Mouse (Mus musculus) kidney, embryonic 16.5 days (tissue): ENCODE data around the gene Tctn3. TPM values are rescaled to one million over a fixed set of nuclear protein-coding genes. Genes with fewer than 3 reads are reported as not detected.
A peak's percentile ranks its signal among the peaks of the same experiment; 100 is the strongest.

Experiments
- ATAC-seq: fragments of 200-750 bp; cut with Nextera tagmentation; 2 replicates; pipeline ENCODE4 v1.8.0; 2017; ENCODE audit warnings: moderate TSS enrichment; ENCODE audit not compliant: low FRiP score, low TSS enrichment
- H3K27ac ChIP-seq: fragments of 300-500 bp; sonication (generic); 2 replicates; pipeline ENCODE4 v1.5.1; 2014; ENCODE audit warnings: low read length
- H3K27me3 ChIP-seq: fragments of 300-500 bp; sonication (generic); 2 replicates; pipeline ENCODE4 v1.6.1; 2014; ENCODE audit warnings: low read length, control low read depth, mixed read lengths; ENCODE audit not compliant: insufficient read depth
- H3K36me3 ChIP-seq: fragments of 300-500 bp; sonication (generic); 2 replicates; pipeline ENCODE4 v1.6.1; 2014; ENCODE audit warnings: low read length, control low read depth, mixed read lengths; ENCODE audit not compliant: insufficient read depth
- H3K4me1 ChIP-seq: fragments of 300-500 bp; sonication (generic); 2 replicates; pipeline ENCODE4 v1.6.1; 2014; ENCODE audit warnings: low read length, control low read depth, mixed read lengths; ENCODE audit not compliant: insufficient read depth
- H3K4me2 ChIP-seq: fragments of 300-500 bp; sonication (generic); replicated peaks from 2 replicates; pipeline ENCODE4 v1.6.1; 2014; ENCODE audit warnings: low read depth, low read length
- H3K4me3 ChIP-seq: fragments of 300-500 bp; sonication (generic); 2 replicates; pipeline ENCODE4 v1.5.1; 2014; ENCODE audit warnings: mild to moderate bottlenecking, low read length
- H3K9ac ChIP-seq: fragments of 300-500 bp; sonication (generic); replicated peaks from 2 replicates; pipeline ENCODE4 v1.6.1; 2014; ENCODE audit warnings: low read length
- H3K9me3 ChIP-seq: fragments of 300-500 bp; sonication (generic); 2 replicates; pipeline ENCODE4 v1.6.1; 2016; ENCODE audit warnings: low read length, control low read depth
- WGBS: fragments of 180-500 bp; shearing (Covaris S2); extraction: QIAGEN DNeasy Blood & Tissue Kit; methylation state at CpG from one replicate; pipeline ENCODE4 v1.1.7; 2014; 5-methylcytosine and 5-hydroxymethylcytosine counted together
- polyA plus RNA-seq: library from polyadenylated mRNA; unstranded; fragments of >200 nt; fragmentation: Nextera tagmentation; extraction: Ambion mirVana; gene quantifications from 2 replicates; pipeline ENCODE4 v1.2.1, GENCODE M21; 2015

The Tctn3 gene
- polyA plus RNA-seq, result 11.5 and 12.2 TPM in 2 replicates

DNA sequence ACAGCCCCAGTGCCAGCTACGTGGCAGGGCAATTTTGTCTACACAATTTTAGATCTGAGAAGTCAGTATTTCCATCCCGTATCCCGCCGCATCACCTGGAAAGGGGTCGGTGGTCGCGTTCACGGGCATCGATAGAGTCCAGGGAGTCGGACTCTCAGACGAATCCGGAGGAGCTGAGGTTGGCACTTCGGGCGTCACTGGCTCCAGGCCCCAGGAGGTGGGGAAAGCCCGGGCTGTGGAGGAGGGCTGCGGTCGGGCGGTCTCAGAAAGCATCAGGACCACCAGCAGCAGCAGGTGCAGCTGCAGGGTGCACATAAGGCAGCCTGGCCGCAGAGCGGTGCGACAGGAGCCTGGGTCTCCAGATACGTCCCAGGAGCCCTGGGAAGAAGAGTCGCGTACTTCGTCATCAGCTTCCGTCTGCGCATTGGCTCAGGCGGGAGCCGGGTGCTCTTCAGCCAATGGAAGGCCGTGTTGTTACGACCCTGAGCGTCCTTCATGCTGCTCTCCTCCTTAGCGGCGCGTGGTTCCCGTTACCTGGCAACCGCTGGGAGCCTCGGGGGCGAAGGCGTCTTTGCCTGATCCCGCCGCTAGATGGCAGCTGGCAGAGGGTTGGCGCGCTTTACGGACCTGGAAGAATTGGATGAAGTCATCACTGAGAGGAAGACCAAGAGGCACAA is at the start of gene Tctn3, which contains the start of gene Entpd1:
TSS of gene Tctn3 (minus strand) at position 404 of the 677 bp plus-strand sequence.
TSS of gene Entpd1 (plus strand) at position 537 of the 677 bp plus-strand sequence.
- Histone ChIP-seq H3K4me3 (peak within 1 kb of the TSS; percentile 89), H3K27ac (no peak within 1 kb of the TSS), H3K4me1 (peaks cover 4% of the 10 kb centered on the region), H3K36me3 (0 out of 2 replicates have a peak, but pooled peaks cover 10% of the 10 kb centered on the region), H3K27me3 (no peaks in the 10 kb centered on the region), H3K9ac (peak within 1 kb of the TSS; percentile 73), H3K4me2 (peak within 1 kb of the TSS; percentile 85), H3K9me3 (no peaks in the 10 kb centered on the region)
- peak; percentile 100 for ATAC-seq
- WGBS, result under 1% methylated on average over 45 of the region's 45 CpGs

DNA sequence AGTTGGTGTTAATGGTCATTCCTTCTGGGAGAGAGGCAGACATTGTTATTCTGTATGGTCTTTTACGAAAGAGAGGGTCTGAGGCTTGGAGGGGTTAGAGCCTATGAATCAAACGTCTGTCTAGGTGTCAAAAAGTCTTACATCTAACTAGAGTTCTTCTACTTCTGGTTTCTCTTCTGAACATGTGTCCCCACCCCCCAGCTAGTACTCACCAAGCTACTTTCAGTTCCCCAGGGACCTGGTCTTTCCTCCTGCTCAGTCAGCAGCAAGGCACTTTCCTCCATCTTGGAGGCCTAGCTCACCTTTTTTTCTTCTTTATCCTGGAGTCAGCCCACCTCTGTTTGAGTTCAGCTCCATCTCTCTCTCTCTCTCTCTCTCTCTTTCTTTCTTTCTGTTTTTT is 49.1 kb upstream of the Tctn3 start:
- WGBS, result 66% methylated on average over 2 of the region's 2 CpGs

GRCm38 (mm10) chr19:40660510-40660909 is 48.5 kb upstream of the Tctn3 start:
- ATAC-seq, result no peak
- 7% methylated on average over 9 of the region's 9 CpGs for WGBS
- Histone ChIP-seq H3K27me3 (no peaks in the 10 kb centered on the region), H3K4me1 (peaks cover 8% of the 10 kb centered on the region; the same call in 1 of the 2 replicates), H3K9ac (peak overlapping the region; percentile 60), H3K4me3 (peak overlapping the region; percentile 42), H3K36me3 (no peaks in the 10 kb centered on the region), H3K27ac (no peak overlapping the region; the same call in 1 of the 2 replicates), H3K9me3 (no peaks in the 10 kb centered on the region), H3K4me2 (peak overlapping the region; percentile 64)

More for the DNA sequence above, 49.1 kb upstream of the Tctn3 start:
- Histone ChIP-seq H3K9ac (no peak overlapping the region), H3K27me3 (no peaks in the 10 kb centered on the region), H3K27ac (no peak overlapping the region), H3K36me3 (no peaks in the 10 kb centered on the region), H3K9me3 (no peaks in the 10 kb centered on the region), H3K4me3 (peak overlapping the region; percentile 42), H3K4me1 (peaks cover 8% of the 10 kb centered on the region; the same call in 1 of the 2 replicates), H3K4me2 (peak overlapping the region; percentile 64; the same call in 1 of the 2 replicates)
- ATAC-seq, result no peak

DNA sequence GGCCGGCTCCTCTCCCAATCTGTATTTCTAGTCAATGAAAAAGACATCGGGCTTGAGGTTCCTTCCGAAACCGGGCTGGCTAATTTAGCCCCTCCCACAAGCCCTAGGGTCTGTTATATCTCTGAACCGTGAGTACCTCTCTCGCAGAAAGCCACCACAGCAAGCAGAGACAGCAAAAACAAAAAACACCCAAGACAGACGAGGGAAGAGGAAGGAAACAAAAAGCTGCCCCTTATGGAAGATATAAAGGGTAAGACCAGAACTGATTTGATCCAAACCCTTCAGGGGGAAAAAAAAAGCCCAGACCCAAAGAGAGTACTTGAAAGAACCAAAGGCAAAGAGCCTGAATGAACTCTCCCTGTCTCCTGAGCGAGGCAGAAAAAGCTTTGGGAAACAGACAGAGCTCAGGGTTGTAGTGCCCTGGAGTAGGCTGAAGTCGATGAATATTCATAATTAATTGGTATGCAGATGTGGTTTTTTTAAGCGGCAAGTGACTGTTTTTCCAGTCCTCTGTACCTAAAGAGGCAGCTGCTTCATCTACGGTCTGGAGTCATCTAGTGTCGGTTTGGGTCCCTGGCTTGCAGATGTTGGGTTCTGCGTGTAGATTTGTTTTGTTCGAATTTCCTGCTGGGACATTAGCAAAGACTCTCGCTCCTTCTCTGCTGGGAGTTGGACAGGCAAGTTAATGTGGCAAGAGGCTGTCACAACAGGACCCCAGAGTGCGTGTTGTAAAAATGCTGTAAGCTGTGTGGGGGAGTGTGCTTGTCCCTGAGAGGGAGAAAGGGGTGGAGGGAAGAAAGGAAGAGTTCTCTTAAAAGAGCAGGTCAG is 47.8 kb upstream of the Tctn3 start:
- no peaks in the 10 kb centered on the region for H3K36me3 ChIP-seq
- peak overlapping the region; percentile 64 for H3K4me2 ChIP-seq
- peak overlapping the region; percentile 12; the same call in 1 of the 2 replicates for H3K27ac ChIP-seq
- no peak for ATAC-seq
- H3K4me1 ChIP-seq, result peaks cover 8% of the 10 kb centered on the region; the same call in 1 of the 2 replicates
- 2% methylated on average over 16 of the region's 16 CpGs for WGBS
- peak overlapping the region; percentile 42 for H3K4me3 ChIP-seq
- H3K27me3 ChIP-seq, result no peaks in the 10 kb centered on the region
- H3K9ac ChIP-seq, result peak overlapping the region; percentile 60
- H3K9me3 ChIP-seq, result no peaks in the 10 kb centered on the region

GRCm38 (mm10) chr19:40658935-40659334 is 46.9 kb upstream of the Tctn3 start:
- Histone ChIP-seq H3K4me3 (no peak overlapping the region), H3K27me3 (no peaks in the 10 kb centered on the region), H3K9me3 (no peaks in the 10 kb centered on the region), H3K4me2 (peak overlapping the region; percentile 64), H3K36me3 (no peaks in the 10 kb centered on the region), H3K4me1 (peaks cover 8% of the 10 kb centered on the region; the same call in 1 of the 2 replicates), H3K27ac (no peak overlapping the region), H3K9ac (no peak overlapping the region)
- 38% methylated on average over 5 of the region's 5 CpGs for WGBS
- ATAC-seq, result no peak

DNA sequence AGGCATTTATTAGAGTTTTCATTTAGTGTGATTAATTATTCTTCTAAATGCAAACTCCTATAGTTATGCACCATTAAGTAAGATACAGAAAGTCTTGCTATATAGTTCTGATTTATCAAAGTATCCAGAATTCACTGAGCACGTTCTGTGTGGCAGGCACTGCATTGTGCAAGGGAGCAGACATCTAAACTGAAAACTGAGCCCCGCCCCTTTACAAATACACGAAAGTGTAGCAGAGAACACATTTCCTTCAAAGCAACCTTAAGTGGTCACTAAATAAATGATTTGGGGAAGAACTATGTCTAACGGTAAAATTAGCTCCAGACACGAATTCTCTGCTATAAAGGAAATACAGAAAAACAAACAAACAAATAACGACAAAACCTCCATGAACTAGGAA is 46.2 kb upstream of the Tctn3 start:
- no peak overlapping the region for H3K4me3 ChIP-seq
- no peaks in the 10 kb centered on the region for H3K36me3 ChIP-seq
- H3K4me2 ChIP-seq, result no peak overlapping the region
- peaks cover 8% of the 10 kb centered on the region; the same call in 1 of the 2 replicates for H3K4me1 ChIP-seq
- no peaks in the 10 kb centered on the region for H3K9me3 ChIP-seq
- H3K27ac ChIP-seq, result no peak overlapping the region
- 71% methylated on average over 6 of the region's 6 CpGs for WGBS
- H3K27me3 ChIP-seq, result no peaks in the 10 kb centered on the region
- H3K9ac ChIP-seq, result no peak overlapping the region
- ATAC-seq, result no peak

GRCm38 (mm10) chr19:40656207-40656606 is 44.2 kb upstream of the Tctn3 start:
- Histone ChIP-seq H3K4me2 (no peak overlapping the region), H3K27me3 (no peaks in the 10 kb centered on the region), H3K36me3 (no peaks in the 10 kb centered on the region), H3K4me1 (peaks cover 8% of the 10 kb centered on the region; the same call in 1 of the 2 replicates), H3K9ac (no peak overlapping the region), H3K27ac (no peak overlapping the region), H3K9me3 (no peaks in the 10 kb centered on the region), H3K4me3 (no peak overlapping the region)
- ATAC-seq, result no peak
- WGBS, result 91% methylated on average over 5 of the region's 5 CpGs

GRCm38 (mm10) chr19:40650090-40650489 is 38.1 kb upstream of the Tctn3 start:
- H3K27ac ChIP-seq, result no peak overlapping the region
- no peak overlapping the region for H3K4me3 ChIP-seq
- 70% methylated on average over 5 of the region's 5 CpGs for WGBS
- no peak for ATAC-seq
- no peaks in the 10 kb centered on the region for H3K27me3 ChIP-seq
- no peaks in the 10 kb centered on the region for H3K36me3 ChIP-seq
- no peak overlapping the region for H3K9ac ChIP-seq
- no peaks in the 10 kb centered on the region for H3K9me3 ChIP-seq
- peaks cover 16% of the 10 kb centered on the region; the same call in 1 of the 2 replicates for H3K4me1 ChIP-seq
- H3K4me2 ChIP-seq, result no peak overlapping the region

DNA sequence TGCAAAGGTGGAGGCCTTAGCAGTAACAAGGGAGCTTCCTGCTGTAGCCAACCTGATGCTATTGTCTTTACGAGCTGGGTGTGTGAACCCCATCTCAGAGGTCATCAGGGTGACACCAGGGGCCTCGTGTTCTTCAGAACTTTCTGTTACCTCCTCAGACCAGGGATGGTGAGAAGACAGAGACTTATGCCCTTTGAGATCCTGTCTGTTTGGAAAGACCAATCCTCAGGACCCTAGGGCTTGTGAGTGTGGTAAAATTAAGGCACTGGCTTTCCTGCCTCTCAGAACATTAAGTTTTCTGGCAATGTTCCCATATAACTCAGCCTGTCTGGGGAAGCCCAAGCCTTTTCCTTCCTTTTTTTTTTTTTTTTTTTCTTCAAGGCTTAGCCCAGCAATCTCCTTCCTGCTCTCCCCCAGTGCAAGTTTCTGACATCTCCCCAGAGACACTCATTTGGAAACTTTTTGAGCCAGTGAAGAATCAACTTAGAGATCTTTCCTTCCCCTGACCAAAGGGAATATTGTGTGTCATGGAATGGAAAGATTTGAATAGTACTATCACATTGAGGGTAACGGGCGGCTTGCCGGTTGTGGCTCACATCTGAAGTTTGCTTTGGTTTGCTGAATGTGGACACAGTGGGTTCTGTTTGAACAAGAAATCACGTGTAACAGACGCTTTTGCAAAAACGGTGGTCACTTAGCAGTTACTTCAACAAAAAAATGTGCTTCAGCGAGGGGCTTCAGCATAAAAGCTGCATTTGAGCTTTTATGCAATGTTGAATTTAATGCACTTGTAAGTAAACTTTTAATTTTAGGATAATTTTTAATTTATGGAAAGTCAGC is 35.5 kb upstream of the Tctn3 start:
- Histone ChIP-seq H3K27ac (peak overlapping the region; percentile 58), H3K4me1 (peaks cover 16% of the 10 kb centered on the region; the same call in 1 of the 2 replicates), H3K36me3 (no peaks in the 10 kb centered on the region), H3K9ac (no peak overlapping the region), H3K4me2 (no peak overlapping the region), H3K4me3 (no peak overlapping the region), H3K27me3 (no peaks in the 10 kb centered on the region), H3K9me3 (no peaks in the 10 kb centered on the region)
- WGBS, result 52% methylated on average over 9 of the region's 9 CpGs
- peak; percentile 57 for ATAC-seq
